Mouse (Mus musculus) B cell, adult 62 days (primary cell): Measurements from ENCODE around the gene Tbrg1. TPM values are rescaled to one million over a fixed set of nuclear protein-coding genes. Genes with fewer than 3 reads are reported as not detected.

Experiments
- total RNA-seq: library from RNA; stranded (reverse); gene quantifications from 4 replicates; pipeline ENCODE4 v1.2.4, GENCODE M21; 2023

The Tbrg1 gene
- 50.4 to 55.2 TPM (median 52.5 TPM) in 4 replicates for total RNA-seq

DNA sequence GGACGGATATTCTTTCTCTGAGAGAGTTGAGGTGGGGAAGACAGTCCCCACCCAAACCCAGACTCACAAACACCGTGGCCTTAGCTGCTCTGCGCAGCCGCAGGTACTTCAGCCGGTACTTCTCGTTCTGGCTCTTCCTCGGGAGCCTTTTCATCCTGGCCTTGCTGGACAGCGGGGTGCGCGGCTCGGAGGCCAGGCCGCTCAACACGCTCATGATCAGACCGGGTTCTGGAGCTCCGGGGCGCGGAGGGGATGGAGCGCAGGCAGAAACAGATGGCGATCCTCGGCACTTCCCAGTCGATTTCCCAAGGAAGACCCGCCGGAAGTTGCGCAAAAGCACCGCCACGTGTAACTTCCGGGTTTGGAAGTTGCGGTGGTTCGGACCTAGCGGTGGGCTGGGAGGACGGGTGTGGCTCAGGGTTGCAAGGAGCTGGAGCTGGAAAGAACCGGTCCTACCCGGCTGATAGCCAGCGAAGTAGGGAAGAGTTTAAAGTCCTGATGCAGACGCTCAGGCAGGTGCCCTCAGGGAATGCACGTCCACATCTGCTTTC is at the start of gene Tbrg1:
Gene Tbrg1, minus strand, starts transcription at position 382 of the 551 bp plus-strand sequence.

DNA sequence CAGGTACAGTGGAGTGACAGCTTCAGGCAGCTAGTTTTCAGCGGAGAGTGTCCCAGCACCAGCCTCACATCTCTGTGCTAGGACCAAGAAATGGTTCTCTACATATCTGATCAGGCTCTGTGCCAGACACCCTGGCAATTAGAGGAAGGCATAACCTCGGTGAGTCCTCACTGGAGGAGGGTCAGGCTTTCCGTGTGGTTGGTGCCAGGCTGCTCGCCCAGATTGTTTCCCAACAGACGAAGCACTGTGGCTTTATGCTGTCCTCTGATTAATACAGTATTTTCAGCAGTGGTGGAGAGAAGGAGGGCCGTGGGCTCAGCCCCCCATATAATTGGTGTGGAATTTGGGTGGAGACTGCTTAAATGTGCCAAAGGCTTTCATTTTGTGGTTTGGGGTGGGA is 12.0 kb upstream of the Tbrg1 start, which contains the start of gene Panx3:
Gene Panx3, minus strand, starts transcription at position 121 of the 400 bp plus-strand sequence.

DNA sequence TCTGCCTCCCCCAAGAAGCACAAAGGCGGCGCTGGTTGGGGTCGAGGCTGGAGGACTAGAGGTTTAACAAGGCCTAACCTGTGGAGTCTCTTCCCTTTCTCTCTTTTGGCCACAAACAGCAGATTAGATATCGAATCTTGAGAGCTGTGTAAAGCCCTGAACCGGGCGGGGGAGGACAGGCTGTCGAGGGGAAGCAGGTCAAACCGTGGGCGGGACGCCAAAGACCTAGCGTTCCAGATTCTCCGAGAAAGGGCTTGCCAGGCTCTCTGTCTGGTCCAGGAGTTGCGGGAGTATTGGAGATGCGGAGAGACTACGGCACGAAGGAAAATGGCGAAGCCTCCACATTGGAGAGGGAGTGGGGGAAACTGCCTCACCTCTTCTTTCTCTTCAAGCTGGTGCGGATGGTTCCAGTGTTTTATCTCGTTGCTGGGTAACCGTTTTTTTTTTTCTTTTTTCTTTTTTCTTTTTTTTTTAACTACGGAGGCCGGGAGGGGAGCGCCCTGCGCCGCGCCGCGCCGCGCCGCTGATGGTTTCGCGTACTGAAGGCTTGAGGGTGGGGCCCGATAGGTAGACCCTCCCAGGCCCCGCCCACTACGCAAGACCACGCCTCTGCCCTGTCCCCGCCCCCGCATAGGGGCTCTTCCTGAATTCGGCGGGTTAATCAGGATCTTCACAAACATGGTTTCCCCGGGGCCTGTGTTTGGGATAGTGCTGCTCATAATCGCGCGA is 43.8 kb downstream of the Tbrg1 start, which contains the start of gene Spa17:
Gene Spa17, minus strand, starts transcription at position 541 of the 729 bp plus-strand sequence.

Other genes with a start within 250 kb of the Tbrg1 start
- gene Robo3, start 224.1 kb downstream of the Tbrg1 start, total RNA-seq = not detected in 4 replicates
- 28.6 to 31.8 TPM (median 29.2 TPM) in 4 replicates for gene Msantd2, start 168.0 kb downstream of the Tbrg1 start, total RNA-seq
- 1.3 TPM in 1 of 4 replicates, not detected in the others for gene Esam, start 129.2 kb downstream of the Tbrg1 start, total RNA-seq
- gene Vsig2, start 118.1 kb downstream of the Tbrg1 start, total RNA-seq = not detected in 4 replicates
- 3.2 to 6.0 TPM (median 4.0 TPM) in 4 replicates for gene Nrgn, start 104.4 kb downstream of the Tbrg1 start, total RNA-seq
- 6.2 to 10.9 TPM (median 9.4 TPM) in 4 replicates for gene Siae, start 101.6 kb downstream of the Tbrg1 start, total RNA-seq
- 1.1 to 3.6 TPM in 2 of 4 replicates, not detected in the others for gene Spa17, start 43.6 kb downstream of the Tbrg1 start, total RNA-seq
- not detected in 4 replicates for gene Panx3, start 11.9 kb upstream of the Tbrg1 start, total RNA-seq
- gene Olfr160, start 58.9 kb upstream of the Tbrg1 start, total RNA-seq = not detected in 4 replicates
- gene Olfr874, start 87.8 kb upstream of the Tbrg1 start, total RNA-seq = not detected in 4 replicates
- gene Olfr875, start 114.5 kb upstream of the Tbrg1 start, total RNA-seq = not detected in 4 replicates
- gene Olfr876, start 145.7 kb upstream of the Tbrg1 start, total RNA-seq = not detected in 4 replicates
- gene Olfr877, start 197.0 kb upstream of the Tbrg1 start, total RNA-seq = not detected in 4 replicates
- not detected in 4 replicates for gene Olfr145, start 239.4 kb upstream of the Tbrg1 start, total RNA-seq